Mouse (Mus musculus) testis, postnatal 10 days (tissue): ENCODE data around the gene Ftl1.
"Not testable (repeated sequence)": the region's sequence is repeated elsewhere in the genome, so short reads cannot be mapped to it uniquely, and the experiment has no call there.

ENCODE experiments used
- DNase-seq: peaks from one replicate; pipeline ENCODE4 v3.0.0; 2021; ENCODE audit warnings: low spot score

The Ftl1 gene

DNA sequence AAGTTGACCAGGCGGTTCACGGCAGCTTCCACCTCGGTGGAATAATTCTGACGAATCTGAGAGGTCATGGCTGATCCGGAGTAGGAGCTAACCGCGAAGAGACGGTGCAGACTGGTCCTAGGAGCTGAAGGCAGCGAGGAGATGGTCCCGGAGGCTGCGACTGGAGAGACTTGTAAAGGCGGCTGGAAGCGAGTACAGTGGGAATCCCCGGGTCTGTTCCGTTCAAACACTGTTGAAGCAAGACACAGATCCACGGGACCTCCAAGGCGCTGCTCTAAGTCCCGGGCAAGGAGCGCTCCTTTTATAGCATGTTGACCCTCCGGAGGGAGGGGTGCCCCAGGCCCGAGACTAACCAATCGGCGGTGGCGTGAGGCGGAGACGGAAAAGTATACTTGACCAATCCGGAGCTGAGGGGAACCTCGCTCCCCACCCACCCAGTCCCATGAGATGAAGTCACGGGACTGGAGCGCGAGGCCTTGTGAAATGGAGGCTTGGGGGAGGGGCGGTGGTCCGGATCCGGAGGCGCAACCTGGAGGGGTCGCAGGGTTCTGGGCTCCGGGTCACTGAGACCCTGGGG is at the start of gene Ftl1:
Gene Ftl1, minus strand, starts transcription at position 321 of the 577 bp plus-strand sequence.
- peak; percentile 93 for DNase-seq

DNA sequence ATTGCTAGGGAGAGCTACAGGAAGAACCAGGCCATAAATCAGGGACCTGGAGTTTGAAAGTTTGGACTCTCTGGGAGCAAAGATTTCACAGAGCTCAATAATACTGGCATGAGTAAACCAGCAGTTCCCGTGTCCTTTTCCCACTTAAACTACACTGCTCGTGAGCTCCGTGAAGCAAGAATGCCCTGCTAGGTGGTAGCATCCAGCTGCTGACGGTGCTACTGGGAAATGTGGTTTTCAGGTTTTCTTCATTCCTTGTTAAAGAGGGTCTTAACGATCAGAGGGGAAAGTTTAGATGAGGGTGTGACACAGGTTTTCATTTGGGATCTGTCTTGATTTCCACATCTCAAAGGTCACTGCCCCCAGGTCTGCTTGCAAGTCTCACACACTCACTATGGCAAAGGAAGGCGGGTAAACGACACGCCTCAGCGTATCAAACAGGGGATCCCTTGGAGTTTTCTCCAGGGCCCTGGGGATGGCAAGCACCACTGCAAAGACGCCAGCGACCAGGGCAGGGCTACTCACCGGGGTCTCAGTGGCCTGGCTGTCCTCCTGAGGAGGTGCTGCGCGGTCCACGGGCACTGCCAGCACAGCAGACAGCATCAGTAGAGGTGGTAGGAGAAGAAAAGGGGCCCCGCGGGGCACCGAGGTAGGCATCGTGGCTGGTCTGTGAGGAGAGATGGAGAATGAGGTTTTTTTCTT is 49.6 kb upstream of the Ftl1 start:
- DNase-seq, result no peak

GRCm38 (mm10) chr7:45508561-45508960 is 48.9 kb upstream of the Ftl1 start:
- DNase-seq, result no peak

DNA sequence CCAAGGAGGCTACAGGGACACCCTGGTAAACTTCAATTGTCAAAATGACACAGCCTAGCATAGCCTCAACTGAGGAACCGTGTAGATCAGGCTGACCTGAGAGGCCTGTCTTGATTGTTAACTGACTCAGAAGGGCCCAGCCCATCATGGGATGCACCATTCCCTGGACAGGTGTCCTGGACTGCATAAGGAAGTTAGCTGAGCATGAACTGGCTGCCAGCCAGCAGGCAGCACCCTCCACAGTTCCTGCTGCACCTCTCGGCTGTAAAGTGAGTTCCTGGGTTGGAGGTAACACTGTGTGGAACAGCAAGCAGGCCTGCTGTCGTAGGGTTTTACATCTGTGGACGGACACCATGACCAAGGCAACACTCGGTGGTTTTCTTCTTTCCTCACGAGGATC is 47.9 kb upstream of the Ftl1 start:
- no peak for DNase-seq

DNA sequence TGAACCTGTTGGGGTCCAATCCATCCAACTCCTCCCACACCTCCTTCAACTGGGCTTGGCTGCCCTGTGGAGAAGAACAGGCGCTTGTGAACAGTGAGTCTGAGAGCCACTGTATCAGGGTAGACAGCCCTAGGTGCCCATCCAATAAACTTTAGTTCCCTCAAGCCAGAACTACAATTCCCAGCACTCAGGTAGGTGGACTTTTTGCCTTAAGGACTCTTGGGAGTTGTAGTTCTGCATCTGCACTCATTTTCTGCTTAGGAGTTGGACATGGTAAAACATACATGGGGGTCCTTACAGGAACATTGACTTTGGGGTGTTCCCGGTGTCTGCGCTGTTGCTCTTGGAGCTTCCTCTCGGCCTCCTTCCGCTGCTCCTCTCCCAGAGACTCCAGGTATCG is 38.7 kb upstream of the Ftl1 start:
- DNase-seq, result no peak

DNA sequence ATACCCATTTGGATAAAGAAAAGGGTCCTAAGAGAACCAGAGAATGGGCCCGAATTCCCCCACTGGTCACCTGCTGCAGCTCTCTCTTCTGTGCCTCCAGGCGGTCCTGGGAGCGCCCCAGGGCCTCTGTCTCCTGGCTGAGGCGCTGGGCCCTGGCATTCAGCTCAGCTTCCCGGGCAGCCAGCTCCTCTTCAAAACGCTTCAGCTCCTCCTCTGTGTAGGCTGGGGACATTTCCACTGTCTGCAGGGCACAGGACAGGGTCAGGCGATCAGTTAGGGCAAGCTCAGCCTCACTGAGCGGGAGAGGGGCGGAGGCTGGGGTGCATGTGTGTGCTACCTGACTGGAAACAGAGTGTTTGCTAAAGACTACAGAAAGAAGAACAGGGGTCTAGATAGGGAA is 34.9 kb upstream of the Ftl1 start:
- DNase-seq, result no peak

DNA sequence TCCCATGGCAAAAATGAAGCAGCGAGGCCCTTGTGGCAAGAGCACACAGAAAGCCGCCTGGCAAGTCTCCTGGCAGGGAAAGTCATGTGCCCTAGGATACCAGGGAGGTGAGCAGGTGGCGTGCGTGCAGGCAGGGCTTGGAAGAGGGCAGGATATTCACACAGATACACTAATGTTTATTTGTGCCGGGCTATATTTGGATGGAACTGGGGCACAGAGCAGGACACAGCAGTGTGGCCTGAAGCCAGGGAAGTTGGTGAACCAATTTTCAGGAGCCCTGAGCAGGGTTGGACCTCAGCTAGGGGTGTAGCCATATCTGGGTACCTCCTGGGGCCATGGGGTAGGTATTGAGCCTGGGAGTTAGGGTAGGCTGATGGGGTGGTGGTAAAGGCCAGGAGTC is 33.3 kb upstream of the Ftl1 start:
- DNase-seq, result no peak

- no peak for DNase-seq
Measured at GRCm38 (mm10) chr7:45492225-45492844, 32.7 kb upstream of the Ftl1 start.

DNA sequence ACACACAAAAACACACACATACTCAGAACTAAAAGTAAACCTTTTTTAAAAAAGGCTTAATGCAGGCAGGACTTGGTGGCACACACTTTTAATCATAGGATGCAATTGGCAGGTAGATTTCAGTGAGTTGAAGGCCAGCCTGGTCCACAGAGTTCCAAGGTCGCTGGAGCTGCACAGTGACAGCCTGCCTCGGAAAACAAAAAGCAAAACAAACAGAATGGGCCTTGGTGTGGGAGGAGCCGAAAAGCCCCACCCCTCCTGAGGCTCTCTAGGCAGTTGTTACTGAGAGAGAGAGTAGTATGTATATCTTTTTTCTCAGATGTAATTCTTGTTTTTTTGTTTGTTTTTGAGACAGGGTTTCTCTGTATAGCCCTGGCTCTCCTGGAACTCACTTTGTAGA is 31.6 kb upstream of the Ftl1 start:
- no peak for DNase-seq

- DNase-seq, result no peak
Measured at GRCm38 (mm10) chr7:45490822-45491221, 31.1 kb upstream of the Ftl1 start.

DNA sequence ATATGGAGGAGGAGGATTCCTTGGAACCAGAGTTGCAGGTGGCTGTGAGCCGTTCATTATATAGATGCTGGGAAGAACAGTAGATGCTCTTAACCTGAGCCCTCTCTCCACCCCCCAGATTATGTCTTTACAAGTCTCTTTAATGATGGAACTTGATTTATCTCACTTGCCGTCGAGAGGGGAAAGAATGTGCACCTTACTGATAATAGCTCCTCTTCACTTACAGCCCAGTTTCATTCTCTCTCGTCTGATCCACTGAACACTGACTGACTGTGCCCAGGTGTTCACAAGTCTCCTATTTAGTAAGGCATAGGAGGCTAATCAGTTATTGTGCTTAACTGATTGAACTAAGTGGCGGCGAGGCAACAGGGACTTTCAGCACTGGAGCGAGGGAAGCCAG is 29.9 kb upstream of the Ftl1 start:
- DNase-seq, result no peak

DNA sequence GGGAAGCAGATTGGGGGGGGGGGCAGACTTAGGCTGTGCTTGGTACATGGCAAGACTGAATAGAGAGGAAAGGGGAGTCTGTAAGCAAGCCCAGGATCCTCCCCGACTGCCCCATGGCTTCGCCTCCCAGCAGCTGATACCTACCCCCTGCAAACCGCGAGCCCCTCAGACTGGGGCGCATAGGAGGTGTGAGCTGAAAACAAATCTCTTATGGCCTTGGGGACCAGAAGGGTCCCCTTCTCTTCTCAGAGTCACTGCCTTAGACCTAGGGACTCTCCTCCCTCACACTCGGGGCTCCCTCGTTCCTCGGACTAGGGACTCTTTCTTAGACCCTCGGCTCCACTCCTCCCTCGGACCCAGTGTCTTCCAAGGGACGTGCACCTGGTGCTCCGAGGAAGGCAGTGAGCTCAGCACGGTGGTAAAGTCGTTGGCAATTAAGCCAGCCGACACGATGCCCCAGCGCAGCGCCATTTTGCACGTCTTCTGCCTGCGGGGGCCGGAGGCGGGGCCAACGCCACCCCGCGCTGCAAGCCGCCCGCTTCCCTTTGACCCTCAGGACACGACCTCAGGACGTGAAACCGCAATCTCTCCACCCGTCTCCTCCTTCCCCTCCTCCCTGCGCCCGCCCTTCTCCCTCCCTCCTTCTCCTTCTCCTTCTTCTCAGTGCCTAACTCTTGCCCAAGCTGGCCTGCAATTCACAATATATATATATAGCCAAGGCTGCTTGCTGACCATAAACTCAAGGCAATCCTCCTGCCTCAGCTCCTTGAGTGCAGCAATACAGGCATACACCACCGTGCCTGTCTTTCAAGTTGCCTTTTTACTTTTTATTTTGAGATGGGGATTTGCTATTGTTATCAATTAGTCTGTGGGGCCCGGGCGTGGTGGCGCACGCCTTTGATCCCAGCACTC is 28.9 kb upstream of the Ftl1 start, which contains the start of gene Dhdh:
Gene Dhdh, minus strand, starts transcription at position 513 of the 912 bp plus-strand sequence.
- peak; percentile 76 for DNase-seq

DNA sequence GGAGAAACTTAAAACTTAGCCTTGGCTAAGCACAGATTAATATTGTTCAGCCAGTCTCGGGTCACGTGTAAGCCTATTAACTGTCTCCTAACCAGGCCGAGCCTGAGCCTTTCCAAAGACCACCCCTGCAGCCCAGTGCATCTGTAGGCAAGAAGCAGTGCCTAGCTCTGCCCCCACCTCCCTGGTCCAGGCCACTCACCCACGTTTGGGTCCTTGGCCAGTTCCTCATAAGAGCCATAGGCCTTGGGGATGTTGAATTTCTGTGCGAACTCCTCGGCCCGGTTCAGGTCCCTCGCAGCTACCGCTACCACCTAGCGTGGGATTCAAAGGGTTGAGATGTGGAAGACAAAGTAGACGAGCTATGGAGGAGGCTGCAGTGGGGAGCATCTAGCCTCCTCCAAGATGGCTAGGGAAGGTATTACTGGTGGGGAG is 28.2 kb upstream of the Ftl1 start:
- no peak for DNase-seq

- DNase-seq, result no peak
Measured at GRCm38 (mm10) chr7:45486761-45487415, 27.2 kb upstream of the Ftl1 start, which contains the start of gene Gm45808. TSS of gene Gm45808 (minus strand) at chr7:45486811.

DNA sequence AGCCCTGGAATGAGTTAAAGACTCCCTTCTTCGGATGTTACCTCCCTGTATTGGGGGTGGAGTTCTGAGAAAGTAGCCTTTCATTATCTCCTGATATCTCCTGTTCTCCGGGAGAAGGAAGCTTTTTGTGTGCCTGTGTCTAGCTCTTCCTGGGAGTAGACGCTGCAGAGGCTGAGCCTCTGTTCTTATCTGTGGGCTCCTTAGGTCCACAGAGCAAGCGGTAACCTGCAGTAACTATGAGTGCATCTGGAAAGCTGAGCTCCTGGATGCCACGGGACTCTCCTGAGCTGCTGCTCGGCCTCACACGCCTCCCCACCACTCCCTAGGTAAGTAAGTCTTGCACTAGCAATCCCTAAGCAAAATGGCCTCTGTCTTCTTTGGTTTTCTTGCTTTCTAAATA is 26.5 kb upstream of the Ftl1 start:
- DNase-seq, result no peak

DNA sequence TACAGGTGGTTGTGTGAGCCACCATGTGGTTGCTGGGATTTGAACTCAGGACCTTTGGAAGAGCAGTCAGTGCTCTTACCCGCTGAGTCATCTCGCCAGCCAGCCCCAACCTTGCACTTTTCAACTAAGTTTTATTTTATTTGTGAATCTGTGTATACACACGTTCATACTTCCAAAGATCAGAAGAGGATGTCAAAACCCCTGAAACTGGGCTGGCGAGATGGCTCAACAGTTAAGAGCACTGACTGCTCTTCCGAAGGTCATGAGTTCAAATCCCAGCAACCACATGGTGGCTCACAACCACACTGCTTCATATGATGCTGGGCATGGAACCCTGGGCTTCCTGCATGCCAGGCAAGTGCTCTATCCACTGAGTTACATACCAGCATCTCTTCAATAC is 25.3 kb upstream of the Ftl1 start:
- DNase-seq, result not testable (repeated sequence)

- no peak for DNase-seq
Measured at GRCm38 (mm10) chr7:45482166-45482565, 22.5 kb upstream of the Ftl1 start.

DNA sequence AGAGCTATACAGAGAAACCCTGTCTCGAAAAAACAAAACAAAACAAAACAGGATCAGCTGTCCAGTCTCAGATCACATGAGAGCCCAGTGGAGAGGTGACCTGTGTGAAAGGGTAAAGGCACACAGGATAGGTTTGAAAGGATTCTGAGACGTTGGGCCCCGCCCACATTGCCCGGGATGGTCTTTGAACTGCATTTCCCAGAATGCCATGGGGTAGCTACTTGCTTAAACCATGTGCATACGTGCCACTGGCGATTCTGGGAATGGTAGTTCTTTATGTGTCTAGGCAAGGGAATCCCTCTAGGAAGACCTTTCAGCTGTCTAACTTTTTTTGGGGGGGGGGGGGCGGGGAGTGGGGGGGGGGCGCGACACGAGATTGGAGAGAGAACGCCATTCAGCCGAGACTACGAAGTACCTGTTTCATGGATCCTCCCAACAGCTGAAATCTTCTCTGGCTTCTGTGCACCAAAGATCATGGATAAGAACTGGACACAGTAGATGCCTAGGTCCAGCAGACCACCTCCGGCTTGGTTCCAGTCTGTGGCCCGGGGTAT is 21.8 kb upstream of the Ftl1 start, which contains the start of gene Tulp2:
Gene Tulp2, plus strand, starts transcription at position 504 of the 554 bp plus-strand sequence.
- peak; percentile 83 for DNase-seq

GRCm38 (mm10) chr7:45480310-45480709 is 20.6 kb upstream of the Ftl1 start:
- DNase-seq, result not testable (repeated sequence)

DNA sequence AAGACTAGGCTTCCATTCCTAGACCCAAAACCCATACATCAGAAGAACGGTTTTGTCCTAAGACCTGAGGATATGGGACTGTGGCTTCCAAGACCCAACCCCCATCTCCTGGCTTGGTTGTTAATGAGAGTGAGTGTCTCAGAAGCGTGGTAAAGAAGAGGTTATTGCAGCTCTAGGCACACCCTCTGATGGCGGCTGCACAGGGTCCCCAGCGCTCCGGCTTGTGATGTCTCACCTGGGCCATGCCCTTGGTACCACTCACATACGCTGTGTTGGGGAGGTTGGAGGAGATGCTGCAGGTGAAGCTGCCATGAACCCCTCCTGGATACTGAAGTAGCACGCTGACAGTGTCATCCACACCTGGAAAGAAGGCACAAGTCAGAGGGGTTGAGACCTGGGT is 19.1 kb upstream of the Ftl1 start:
- no peak for DNase-seq

GRCm38 (mm10) chr7:45477003-45477402 is 17.3 kb upstream of the Ftl1 start:
- DNase-seq, result peak; percentile 74
